Mouse (Mus musculus): ENCODE measurements at regions not wholly inside any gene's neighbourhood (a gene's known extent, or its start where the extent isn't known, plus 50 kb on each side); places are given as distances from the start of the nearest gene placed in this dataset.

DNA sequence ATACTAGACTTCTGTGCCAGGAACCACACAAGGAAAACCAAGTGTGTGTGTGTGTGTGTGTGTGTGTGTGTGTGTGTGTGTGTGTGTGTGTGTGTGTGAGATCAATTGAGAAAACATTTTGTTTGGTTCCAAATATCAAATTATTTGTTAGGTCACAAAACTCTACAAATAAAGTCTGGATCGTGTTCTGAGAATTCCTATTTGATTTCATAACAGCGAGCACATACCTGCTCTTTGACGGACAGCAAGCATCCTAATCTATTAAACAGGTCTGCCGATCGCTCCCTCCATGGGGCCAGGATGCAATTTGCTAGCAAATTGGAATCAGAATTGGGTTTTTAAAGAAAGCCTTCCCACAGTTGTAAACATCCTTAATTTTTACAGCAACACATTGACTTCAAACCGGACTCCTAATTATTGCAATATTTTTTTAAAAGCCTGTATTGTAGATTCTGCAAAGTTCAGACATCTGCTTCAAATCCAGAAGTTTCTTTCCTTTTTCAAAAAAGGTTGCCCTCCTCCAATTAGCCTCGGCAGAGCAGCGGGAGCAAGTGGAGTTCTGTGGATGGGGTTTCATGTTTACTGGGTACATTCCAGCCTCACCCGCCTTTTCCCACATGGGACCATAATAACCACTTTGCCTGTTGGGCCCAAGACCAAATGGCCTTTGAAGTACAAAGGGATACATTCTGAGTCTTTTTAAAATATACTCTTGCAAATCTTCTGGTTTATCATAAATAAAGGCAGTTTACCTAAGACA is 223.2 kb downstream of the Fam49a start:
- no peak overlapping the region for H3K4me3 ChIP-seq (ENCODE audit: insufficient read depth, low read length)
- no peaks in the 10 kb centered on the region for H3K4me1 ChIP-seq (ENCODE audit: control insufficient read depth, insufficient read depth, low read length)
- H3K27ac ChIP-seq (ENCODE audit: insufficient read depth, low read depth, low read length) = no peak overlapping the region
- no peak for TF ChIP-seq CTCF (IDR thresholded peaks at IDR 0.05; ENCODE audit: low read depth, low read length)
- TF ChIP-seq POLR2A (IDR thresholded peaks at IDR 0.05; ENCODE audit: borderline replicate concordance, low read depth, low read length) = no peak

GRCm38 (mm10) chr12:12480451-12480850 is 218.5 kb downstream of the Fam49a start:
- Histone ChIP-seq H3K4me1 (ENCODE audit: control insufficient read depth, insufficient read depth, low read length) (no peaks in the 10 kb centered on the region), H3K4me3 (ENCODE audit: insufficient read depth, low read length) (no peak overlapping the region), H3K27ac (ENCODE audit: insufficient read depth, low read depth, low read length) (no peak overlapping the region)
- TF ChIP-seq CTCF (IDR thresholded peaks at IDR 0.05; ENCODE audit: low read depth, low read length) = no peak
- TF ChIP-seq POLR2A (IDR thresholded peaks at IDR 0.05; ENCODE audit: borderline replicate concordance, low read depth, low read length) = no peak

DNA sequence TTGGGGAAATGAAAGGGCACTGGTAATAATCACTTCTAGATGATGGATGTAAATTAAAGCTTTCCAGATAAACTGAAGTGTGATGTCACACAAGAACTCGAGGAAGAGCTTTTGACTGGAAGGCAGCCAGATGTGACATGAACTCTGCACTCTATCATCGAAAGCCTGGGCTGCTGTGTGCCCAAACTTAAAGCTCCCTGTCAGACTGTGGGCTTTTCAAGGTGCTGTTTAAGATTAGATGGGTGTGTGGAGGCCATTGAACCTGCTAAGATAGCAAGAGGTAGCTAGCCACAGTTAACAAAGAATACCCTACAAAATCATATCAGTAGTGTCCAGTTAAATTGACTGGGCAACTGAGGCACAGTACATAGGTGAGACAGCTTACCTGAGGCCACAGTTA is 190.1 kb downstream of the Fam49a start:
- Histone ChIP-seq H3K27ac (ENCODE audit: insufficient read depth, low read depth, low read length) (no peak overlapping the region), H3K4me1 (ENCODE audit: control insufficient read depth, insufficient read depth, low read length) (no peaks in the 10 kb centered on the region), H3K4me3 (ENCODE audit: insufficient read depth, low read length) (no peak overlapping the region)
- TF ChIP-seq POLR2A (IDR thresholded peaks at IDR 0.05; ENCODE audit: borderline replicate concordance, low read depth, low read length) (no peak), CTCF (IDR thresholded peaks at IDR 0.05; ENCODE audit: low read depth, low read length) (no peak)

DNA sequence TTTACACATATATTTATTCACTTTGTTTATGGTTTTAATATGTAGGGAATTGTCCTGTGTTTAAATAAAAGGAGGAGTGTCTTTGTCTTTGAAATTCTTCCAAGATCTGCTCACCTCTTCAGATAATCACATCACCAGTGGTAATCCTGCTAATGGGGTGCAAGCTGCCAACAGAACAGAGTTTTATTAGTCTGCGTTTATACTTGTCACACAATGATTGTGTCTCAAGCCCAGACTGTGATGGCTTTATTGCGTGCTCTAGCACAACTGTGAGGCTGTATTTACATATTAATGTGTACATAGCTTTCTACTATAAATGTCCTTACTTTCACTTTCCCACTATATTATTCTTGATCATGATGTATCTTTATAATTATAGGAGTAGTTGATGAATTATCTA is 184.8 kb downstream of the Fam49a start:
- Histone ChIP-seq H3K27ac (ENCODE audit: insufficient read depth, low read depth, low read length) (no peak overlapping the region), H3K4me1 (ENCODE audit: control insufficient read depth, insufficient read depth, low read length) (no peaks in the 10 kb centered on the region), H3K4me3 (ENCODE audit: insufficient read depth, low read length) (no peak overlapping the region)
- no peak for TF ChIP-seq CTCF (IDR thresholded peaks at IDR 0.05; ENCODE audit: low read depth, low read length)
- no peak for TF ChIP-seq POLR2A (IDR thresholded peaks at IDR 0.05; ENCODE audit: borderline replicate concordance, low read depth, low read length)

GRCm38 (mm10) chr12:12446281-12446680 is 184.3 kb downstream of the Fam49a start:
- Histone ChIP-seq H3K4me3 (ENCODE audit: insufficient read depth, low read length) (no peak overlapping the region), H3K4me1 (ENCODE audit: control insufficient read depth, insufficient read depth, low read length) (no peaks in the 10 kb centered on the region), H3K27ac (ENCODE audit: insufficient read depth, low read depth, low read length) (no peak overlapping the region)
- TF ChIP-seq CTCF (IDR thresholded peaks at IDR 0.05; ENCODE audit: low read depth, low read length) = no peak
- no peak for TF ChIP-seq POLR2A (IDR thresholded peaks at IDR 0.05; ENCODE audit: borderline replicate concordance, low read depth, low read length)

DNA sequence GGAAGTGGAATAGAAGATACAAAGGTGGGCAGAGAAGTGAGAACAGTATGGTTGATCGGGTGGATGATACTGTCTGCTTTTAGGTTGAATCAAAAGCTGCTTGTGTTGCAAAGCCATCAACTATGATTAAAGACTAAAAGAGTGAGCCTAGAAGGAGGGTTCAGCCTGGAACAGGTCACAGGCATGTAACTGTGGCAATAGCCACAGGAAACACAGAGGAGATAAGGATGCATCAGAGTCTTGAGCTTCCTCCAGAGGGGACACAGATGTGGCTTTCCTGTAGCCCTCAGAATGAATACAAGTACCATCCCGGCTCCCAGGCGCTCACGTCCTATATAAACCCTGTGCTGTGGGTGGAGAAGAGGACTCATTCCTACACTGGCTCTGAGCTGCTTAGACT is 180.9 kb downstream of the Fam49a start:
- TF ChIP-seq POLR2A (IDR thresholded peaks at IDR 0.05; ENCODE audit: borderline replicate concordance, low read depth, low read length) = no peak
- TF ChIP-seq CTCF (IDR thresholded peaks at IDR 0.05; ENCODE audit: low read depth, low read length) = no peak
- Histone ChIP-seq H3K27ac (ENCODE audit: insufficient read depth, low read depth, low read length) (no peak overlapping the region), H3K4me1 (ENCODE audit: control insufficient read depth, insufficient read depth, low read length) (no peaks in the 10 kb centered on the region), H3K4me3 (ENCODE audit: insufficient read depth, low read length) (no peak overlapping the region)

- no peak overlapping the region for H3K27ac ChIP-seq (ENCODE audit: insufficient read depth, low read depth, low read length)
- no peaks in the 10 kb centered on the region for H3K4me1 ChIP-seq (ENCODE audit: control insufficient read depth, insufficient read depth, low read length)
- TF ChIP-seq POLR2A (IDR thresholded peaks at IDR 0.05; ENCODE audit: borderline replicate concordance, low read depth, low read length) (no peak), CTCF (IDR thresholded peaks at IDR 0.05; ENCODE audit: low read depth, low read length) (no peak)
- H3K4me3 ChIP-seq (ENCODE audit: insufficient read depth, low read length) = no peak overlapping the region
Measured at GRCm38 (mm10) chr12:12436379-12436778, 174.4 kb downstream of the Fam49a start.

- Histone ChIP-seq H3K4me1 (ENCODE audit: control insufficient read depth, insufficient read depth, low read length) (no peaks in the 10 kb centered on the region), H3K4me3 (ENCODE audit: insufficient read depth, low read length) (no peak overlapping the region), H3K27ac (ENCODE audit: insufficient read depth, low read depth, low read length) (no peak overlapping the region)
- TF ChIP-seq POLR2A (IDR thresholded peaks at IDR 0.05; ENCODE audit: borderline replicate concordance, low read depth, low read length) = no peak
Measured at GRCm38 (mm10) chr12:12432597-12432996, 170.7 kb downstream of the Fam49a start.
